Mouse (Mus musculus): ENCODE results near the gene Elovl3.

- TF ChIP-seq CTCF (IDR thresholded peaks at IDR 0.05; ENCODE audit: low read depth, low read length) (peak; percentile 90), POLR2A (IDR thresholded peaks at IDR 0.05; ENCODE audit: extremely low read depth, insufficient read depth, low read length) (0 out of 2 replicates have a peak, but pooled peaks have one; percentile 28)
Measured at GRCm38 (mm10) chr19:46136639-46137580, 5.2 kb downstream of the Elovl3 start.

Measured in liver, adult 2 months (tissue).